Mouse (Mus musculus): ENCODE data around the gene Pbx1.

Gene Pbx1

DNA sequence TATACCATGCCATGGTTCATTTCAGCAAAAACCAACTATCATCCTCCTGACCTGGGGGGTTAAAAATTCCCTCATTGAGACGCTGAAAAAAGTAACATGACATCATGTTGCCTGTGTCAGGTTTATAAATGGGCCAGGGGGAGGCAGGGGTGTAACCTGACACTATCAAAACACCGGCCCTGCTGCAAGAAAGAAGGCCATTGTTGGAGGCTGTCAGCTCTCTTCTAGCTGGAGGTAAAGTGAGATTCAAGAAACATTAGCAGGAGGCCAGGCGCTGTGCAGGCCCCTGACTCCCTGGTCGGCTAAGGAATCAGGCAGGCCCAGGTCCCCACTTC lies 49.3 kb downstream of the Pbx1 start:
- DNase-seq = peak; percentile 96

DNA sequence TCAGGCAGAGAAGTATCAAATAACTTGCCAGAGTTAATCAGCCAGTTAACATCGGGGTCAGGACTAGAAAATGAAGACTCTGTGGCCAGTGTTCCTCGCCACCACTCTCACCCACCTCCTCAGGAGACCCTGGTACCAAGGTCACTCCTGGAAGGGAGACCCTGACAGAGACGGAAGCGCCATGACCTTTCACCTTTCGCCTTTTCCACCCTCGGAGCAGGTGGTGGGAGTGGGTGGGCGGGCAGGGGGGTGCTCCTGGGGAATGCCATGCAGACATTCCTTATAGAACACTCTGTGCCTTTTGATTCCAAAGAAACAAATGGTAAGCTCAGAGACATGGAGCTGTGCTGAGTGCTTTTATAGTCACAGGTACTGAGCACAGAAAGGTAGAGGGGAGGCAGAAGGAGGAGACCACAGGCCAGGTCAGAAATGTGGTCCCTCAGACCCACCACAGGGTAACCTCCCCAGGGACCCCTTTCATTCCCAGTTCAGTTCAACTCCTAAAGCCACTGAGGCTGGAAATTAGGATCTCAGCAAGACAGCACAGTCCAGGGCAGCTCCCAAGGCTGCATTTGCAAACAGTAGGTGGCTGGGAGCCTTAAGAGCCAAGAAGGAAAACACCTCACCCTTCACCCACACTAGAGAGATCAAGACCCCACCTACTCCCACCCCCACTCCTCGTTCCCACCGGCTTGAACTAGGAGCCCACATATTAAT lies 49.8 kb downstream of the Pbx1 start:
- peak; percentile 85 for DNase-seq

DNA sequence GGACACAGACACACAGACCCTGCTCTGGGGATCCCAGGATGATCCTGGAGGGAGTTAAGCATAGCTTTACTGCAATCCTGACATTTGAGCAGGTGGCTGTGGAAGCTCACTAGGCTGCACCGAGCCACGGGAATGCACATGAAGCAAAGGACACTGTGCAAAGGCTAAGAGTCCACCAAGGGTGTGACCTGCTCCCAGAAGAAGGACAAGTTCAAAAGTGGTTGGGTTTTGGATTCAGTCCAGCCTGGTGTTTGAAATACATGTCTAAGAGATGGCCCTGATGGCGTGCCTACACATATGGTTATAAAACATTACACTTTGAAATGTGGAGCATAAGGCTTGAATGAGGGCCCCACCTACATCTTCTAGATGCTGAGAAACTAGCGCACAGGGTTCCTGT lies 50.6 kb downstream of the Pbx1 start:
- peak; percentile 88 for DNase-seq

DNA sequence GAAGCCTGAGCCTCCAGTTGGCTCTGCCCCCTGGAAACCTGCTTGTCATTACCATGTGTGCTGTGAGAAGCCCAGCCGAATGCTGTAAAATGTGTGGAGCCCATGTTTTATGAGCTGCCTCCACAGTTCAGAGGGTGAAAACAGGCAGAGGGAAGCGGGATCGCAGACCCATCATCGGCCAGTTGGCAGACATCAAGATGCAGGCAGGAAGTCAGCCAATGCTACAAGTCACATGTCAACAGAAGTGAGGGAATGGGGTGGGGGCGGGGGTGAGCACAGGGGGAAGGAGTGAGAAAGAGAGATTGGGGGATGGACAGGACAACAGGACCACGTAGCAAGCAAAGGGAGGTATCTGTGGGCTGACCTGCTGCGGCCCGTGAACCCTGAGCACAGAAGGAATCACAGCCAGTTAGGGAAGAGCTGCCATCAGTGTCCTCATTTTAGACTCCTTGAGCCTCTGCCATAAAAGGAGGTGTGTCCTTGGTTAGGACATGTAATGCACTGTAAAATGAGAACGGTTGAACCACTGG lies 51.8 kb downstream of the Pbx1 start:
- peak; percentile 97 for DNase-seq

DNA sequence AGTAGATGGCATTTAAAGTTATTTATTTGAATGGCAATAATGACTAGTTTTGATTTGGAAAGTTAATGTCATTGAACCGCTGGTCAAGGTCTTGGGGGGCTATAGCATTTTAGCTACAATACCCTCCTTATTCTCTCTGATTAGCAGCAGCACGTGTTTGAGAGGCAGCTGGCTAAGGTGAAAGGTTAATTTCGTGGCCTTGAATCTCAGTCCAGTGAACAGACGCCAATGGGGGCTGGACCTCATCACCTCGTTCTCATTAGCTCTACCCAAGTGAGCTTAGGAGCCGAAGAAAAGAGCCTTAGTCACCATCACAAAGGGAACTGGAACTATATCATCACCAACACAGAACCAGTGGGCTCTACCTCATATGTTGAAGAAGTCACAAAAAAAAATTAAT lies 54.4 kb downstream of the Pbx1 start:
- DNase-seq = no peak

DNA sequence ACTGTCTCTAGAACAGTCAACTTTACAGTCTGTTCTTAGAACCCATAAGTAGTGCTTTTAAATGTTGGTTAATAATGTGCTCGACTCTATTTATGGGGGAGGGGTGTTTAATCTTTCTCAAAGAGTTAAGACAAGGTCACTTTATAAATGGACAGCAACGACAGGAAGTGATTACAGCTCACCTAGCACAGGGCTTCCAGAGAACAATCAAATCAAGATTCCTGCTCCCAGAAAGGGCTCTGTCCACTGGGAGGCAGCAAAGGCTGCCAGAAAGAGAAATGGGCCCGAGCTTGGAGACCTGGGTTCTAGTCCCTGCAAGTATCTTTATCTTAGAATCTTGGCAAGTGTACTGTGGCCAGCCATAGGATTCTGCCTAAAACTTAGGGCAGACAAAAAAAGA lies 55.7 kb downstream of the Pbx1 start:
- DNase-seq = no peak

DNA sequence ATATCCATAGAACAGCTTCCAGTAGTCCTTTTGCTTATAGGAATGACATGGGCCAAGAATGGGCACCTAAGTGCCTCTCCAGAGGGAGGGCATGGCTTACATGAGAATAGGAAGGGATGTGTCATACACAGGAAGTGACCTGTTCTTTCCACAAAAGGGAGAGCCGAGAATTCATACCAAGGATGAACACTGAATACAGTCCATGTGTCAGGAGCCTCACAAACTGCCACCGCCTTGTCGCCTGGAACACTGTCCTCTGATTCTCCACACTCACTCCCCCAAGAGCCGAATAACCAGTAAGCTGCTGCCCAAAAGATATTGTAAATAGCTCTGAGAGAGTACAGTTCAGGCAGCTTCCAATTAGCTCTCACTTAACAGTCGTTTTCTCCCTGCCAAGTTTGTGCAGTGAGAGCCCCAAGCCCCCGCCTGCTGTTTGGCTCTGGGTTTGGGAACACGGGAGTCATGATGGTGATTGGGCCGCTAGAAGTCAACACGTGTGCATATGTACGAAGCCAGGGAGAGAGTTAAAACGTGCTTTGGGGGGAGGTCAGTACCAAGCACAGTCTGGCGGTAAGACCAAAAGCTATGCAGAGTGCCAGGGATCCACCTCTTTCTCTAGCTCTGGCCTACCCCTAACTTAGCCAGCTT lies 57.0 kb downstream of the Pbx1 start:
- peak; percentile 98 for DNase-seq

DNA sequence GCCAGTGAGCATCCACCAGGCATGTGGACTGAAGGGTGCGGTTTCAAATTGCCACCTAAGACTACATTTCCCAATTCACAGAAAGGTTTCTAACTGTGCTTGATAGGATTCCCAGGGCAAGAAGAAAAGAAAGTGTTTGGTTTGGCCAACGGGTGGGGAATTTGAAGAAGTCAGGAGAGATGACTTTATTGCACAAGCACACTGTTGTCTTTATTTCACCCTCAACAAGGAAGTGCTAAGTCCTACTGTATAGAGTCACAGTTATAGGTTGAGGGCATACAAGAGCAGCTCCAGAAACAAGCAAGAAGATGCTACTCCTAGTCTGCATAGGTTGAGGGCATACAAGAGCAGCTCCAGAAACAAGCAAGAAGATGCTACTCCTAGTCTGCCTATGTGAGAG lies 60.0 kb downstream of the Pbx1 start:
- DNase-seq = no peak

DNA sequence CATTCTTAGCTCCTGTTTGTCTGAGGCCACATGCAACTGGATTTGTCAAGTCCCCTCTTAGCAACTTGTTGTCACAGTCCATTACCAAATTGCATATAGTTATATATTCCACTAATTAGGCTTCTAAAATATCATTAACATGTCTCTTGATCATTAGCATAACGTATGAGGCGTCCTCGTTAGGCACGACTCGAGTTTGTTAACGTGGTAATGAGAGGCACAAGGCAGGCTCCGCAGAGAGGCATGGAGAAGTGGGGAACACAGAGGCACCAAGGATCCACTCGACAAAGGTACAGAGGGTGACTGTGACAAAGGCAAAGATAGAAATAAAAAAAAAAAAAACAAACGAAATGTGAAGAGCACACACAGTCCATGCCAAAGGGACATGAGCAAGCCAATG lies 61.1 kb downstream of the Pbx1 start:
- DNase-seq = no peak

DNA sequence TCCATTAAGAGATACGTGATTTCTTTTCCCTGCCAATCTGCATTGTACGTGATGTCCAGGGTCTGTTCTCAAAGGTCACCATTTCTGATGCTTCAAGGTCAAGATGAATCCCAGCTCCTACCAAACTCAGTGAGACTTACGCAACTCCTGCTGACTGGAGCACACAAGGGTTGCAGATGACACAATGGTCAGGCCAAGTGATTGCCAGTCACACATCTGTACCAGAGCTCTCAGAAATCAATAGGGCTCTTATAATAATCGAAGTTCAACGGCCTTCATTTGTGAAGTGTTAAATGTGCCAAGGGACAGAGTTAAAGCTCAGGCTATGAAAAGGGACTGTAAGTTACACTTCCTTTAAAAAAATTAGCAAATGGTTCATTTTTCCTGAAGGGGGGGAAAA lies 65.8 kb downstream of the Pbx1 start:
- DNase-seq = no peak

DNA sequence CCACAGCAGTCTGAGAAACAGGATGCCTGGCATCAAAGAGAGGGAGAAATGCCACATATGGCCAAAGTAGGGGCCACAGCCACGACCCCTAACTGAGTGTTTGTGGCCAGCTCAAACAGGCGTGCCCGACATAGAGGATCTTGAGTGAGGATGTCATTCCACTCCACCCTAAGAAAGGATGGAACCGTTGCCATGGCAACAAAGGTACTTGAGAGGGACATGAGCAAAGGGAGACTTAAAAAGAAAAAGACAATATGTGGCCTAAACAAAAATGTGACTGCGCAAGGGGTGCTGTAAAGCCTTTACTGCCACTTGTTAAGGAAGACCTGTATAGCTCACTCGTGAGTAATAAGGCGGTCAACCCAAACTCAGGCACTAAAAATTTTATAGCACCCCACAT lies 67.7 kb downstream of the Pbx1 start:
- DNase-seq = no peak

DNA sequence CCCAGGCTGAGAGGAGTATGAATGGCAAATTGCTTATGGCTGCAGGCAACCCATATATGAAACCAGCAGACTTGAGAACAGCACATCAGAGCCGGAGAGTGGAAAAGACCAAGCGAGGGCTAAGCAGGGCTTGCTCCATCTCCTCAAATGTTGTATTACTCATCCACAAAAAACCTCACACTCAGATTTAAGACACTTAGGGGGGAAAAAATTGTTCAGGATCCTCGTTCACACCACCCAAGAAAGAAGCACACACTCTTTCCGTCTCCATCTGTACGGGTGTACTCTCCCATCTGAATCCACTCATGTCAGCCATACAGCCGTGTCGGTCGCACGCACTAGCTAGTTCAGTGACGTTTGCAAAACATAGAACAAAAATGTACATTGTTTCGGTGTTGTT lies 69.0 kb downstream of the Pbx1 start:
- DNase-seq = no peak

DNA sequence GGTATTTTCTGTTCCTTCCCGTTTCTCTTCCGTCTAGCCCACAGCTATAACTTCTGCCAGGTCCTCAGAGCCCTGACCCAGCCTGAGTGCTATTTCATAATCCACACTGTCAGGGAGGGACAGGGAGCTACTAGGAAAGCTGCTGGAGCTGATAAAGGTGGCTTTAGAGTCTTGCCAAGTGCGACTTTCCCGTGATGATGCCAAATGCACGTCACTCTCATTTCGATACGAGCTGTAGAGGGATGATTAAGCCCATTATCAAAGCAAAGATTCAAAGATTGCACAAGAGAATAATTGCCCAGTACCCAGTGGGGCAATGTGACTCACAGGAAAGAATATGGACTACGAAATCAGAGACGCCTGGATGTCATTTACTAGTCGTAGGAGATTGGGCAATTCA lies 69.6 kb downstream of the Pbx1 start:
- peak; percentile 97 for DNase-seq

DNA sequence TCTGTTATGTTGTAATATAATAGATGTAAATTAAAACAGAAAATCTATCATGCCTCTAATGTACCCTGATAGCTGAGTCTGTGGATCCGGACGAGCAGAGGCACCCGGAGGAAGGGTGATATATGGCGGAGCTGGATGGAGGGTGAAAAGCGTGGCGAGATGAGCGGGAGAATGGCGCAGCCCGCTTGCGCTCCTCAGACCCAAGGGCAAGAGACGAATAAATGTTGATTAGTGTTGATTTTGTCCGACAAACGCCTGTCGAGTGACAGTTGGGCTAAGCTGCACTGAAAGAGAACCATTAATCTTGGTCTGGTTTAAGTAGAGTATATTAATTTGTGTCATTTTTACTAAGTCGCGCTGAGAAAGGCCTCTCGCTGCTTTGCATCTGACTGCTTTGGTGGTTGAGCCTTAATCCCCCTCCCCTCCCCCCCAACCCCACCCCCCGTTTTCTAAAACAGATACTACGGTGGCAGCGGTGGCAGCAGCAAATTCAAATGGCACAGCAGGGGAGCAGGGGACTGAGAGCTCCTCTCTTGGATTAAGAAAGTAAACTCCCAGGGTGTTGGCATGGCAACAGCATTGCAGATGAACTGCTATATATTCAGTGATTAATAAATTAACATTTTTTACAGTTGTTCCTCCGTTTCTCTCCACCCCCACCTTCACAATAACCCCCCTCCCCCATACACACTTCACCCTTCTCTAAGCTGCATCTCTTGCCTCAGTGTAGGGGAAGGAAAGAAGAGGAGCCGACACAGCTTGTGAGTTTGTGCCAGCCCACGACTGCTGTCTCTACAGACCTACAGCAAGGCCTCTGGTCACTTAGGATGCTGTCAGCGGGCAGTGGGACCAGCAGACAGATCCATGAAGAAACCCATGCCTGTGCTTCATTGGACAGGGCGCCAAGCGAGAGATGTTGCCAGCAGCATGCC lies 74.1 kb downstream of the Pbx1 start:
- no peak for DNase-seq

DNA sequence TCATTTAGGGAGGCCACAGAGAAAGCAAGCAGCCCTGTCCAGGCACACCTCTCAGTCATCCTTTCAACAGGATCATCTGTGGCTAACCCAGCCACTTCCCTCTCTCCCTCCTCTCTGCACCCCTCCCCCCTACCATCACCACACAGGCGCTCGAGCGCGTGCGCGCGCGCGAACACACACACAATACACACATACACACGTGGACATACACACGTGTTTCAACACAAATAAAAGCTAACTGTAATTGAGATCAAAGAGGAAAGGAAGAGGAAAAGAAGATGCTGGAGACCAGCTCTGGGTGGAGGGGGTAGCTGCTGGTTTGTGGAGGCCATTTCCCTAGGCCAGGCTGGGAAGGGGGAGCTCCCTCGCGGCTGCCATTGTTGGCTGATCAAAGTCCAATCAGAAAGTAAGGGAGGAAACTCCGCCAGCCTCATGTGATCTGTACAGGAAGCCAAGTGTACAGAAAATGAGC lies 75.1 kb downstream of the Pbx1 start:
- no peak for DNase-seq

DNA sequence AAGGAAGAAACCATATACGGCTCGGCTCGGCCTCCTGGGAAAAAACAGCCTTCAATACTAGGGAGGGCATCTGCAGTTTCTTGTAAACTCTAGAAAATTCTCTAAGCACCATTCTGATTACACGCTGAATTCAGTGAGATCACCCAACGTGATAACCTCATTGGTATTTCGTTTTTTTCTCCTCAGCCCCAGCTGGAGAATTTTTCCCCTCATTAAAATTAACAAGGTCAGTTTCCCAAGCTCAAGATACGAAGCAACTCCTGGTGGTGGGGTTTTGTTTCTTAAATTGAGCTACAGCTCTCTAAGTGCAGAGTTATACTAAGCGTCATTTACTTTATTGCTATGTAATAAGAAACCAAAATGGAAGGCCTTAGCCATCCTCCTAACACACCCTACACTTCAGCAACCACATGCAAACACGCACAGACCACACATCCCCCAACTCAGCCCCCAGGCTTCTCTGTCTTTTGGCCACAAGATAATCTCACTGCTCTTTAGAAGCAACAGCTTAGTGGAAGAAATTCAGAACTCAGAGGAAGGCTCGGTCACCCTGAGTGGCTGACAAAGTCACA lies 76.0 kb downstream of the Pbx1 start:
- no peak for DNase-seq

DNA sequence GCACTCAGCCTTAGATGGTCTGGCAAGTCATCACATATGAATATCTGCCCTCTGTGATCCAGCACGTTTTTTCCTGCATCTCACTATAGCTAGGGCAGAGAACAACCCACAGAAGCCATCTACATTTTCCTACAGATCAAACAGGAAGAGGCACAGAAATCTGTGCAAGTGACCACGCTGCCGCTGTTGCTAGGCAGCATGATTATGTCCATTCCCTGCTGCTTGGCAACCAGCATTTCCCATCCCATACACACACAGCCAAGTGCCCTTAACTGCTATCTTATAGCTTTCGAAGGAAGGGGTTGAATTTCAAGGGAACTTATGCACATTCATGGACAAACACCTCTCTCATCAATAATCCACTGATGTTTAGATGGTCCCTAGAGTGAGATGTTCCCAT lies 77.1 kb downstream of the Pbx1 start:
- DNase-seq = no peak

DNA sequence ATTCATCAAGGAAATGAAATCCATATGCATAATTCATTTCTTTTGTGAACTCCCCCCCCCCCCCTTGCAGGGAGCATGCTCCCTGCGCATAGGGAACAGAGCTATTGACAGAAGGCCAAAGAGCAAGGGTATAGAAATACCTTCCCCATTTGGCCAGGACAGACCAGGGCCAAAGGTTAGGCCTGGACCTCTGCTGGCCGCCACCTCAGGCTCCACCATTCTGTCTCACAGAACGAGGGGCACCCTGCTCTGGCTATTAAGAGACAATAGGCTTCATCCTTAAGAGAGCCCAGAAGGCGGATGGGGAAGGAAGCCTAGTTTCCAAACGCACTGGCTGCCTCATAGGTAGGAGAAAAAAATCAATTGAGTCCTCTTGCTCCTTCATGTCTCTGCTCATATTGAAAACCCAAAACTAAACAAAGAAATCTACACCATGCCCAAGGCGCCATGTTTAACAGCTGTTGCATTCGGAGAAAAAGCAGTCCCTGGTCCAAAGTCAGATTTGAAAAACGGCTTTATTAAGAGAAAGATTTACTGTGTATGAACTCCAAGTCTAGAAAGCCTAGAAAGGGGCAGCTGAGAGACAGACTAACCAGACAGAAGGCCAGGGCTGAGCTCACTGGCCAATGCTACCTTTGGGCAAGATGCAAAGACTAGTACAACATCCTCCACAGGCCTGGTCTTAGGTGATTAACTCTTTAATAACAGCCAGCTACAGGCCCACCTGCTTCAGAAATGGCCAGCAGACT lies 83.9 kb downstream of the Pbx1 start:
- no peak for DNase-seq

DNA sequence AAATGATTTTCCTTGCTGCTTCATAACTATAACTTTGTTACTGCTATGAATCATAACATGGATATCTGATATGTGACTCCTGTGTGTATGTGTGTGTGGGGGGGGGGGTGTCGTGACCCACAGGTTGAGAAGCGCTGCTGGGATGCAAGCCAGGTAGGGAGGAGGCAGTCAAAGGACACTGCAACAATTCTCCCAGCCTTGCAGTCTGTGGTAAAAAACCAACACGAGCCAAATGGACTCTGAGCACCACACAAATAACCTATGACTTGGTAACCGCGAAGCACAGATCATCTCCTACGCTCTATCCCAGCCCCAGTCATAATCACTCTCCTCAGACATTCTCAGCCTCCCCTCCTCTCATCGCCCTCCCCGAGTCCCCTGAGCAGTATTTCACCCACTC lies 87.2 kb downstream of the Pbx1 start:
- DNase-seq = no peak

DNA sequence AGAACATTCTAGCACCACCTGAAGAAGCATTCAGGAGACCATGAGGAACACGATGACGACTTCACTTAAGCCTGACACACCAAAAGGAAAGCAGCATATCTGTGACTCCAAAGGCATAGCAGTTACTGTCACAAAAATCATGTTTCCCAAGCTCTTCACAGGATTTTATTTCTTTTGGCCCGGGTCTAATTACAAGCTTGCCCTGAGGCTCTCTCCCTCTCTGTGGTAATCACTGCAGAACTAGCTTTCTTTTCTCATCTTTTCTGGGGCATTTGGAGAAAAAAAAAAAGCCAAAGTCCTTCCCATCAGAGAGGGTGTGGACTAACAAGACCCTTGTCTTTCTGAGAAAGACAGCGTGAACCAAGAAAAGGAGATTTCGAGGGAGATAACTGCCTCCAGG lies 87.8 kb downstream of the Pbx1 start:
- no peak for DNase-seq

DNA sequence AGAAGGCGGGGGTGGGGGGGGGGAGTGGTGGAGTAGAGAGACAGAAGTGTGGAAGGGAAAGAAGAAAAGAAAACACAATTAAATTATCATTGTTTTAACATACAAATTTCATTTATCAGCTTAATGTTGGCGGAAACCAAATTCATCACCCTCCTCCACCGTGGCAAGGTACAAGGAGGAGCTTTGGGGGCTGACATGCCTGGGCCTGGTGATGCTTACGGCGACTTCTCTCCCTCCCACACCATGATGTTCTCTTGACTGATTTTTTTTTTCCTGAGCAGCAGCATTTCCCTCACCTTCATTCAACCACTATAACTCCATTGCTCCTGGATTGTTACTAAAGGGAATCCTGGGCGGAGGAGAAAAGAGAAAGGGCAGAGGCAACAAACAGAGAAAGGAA lies 89.8 kb downstream of the Pbx1 start:
- no peak for DNase-seq

DNA sequence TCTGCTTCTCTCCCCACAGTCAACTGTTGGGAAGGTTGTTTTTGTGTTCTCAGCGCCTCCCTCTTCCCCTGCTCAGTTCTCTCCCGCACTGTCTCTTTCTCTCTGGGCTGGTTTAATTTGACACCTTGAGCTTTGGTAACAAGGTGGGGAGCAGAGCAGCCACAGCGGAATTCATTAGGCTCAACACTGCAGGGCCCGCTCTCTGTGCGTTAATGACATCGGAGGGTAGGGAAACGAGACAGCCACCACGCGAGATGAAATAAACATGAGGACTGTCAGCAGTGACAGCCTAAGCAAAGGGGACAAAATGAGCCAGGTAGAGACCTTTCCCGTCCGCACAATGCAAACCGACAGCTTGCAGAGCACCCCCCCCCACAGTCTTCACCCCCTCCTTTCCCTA lies 90.2 kb downstream of the Pbx1 start:
- DNase-seq = no peak

DNA sequence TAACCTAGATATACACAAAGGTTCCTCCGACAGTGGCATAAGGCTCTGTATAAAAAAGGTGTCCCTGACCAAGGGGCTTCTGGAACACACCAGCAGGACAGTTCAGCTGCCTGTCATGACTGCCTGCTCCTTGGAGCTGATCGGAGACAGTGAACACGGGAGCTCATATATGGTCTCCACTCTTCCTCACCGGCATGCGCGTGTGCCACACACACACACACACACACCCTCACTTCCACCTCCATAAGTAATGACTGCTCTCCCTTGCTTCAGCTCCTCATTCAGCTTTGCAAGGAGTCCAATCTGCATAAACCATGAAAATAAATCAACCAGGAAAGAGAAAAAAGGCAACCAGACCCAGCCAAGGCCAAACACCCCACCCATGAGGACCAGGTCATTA lies 90.7 kb downstream of the Pbx1 start:
- DNase-seq = no peak
